Mouse (Mus musculus) splenic B cell, adult 2 months (primary cell): Measurements from ENCODE around the gene Ankrd44.

Experiments
- DNase-seq: peaks from one replicate; pipeline ENCODE4 v3.0.0-alpha.2; 2011; ENCODE audit warnings: low read depth, low spot score
- H3K27me3 ChIP-seq: 2 replicates; pipeline ENCODE4 v1.6.1; 2012; ENCODE audit warnings: mild to moderate bottlenecking, low read length, moderate library complexity, mixed read lengths; ENCODE audit not compliant: control insufficient read depth, poor library complexity, insufficient read depth, severe bottlenecking
- H3K36me3 ChIP-seq: 2 replicates; pipeline ENCODE4 v1.6.1; 2012; ENCODE audit warnings: mild to moderate bottlenecking, low read length, moderate library complexity, mixed read lengths; ENCODE audit not compliant: control insufficient read depth, poor library complexity, insufficient read depth, severe bottlenecking

Ankrd44 gene

DNA sequence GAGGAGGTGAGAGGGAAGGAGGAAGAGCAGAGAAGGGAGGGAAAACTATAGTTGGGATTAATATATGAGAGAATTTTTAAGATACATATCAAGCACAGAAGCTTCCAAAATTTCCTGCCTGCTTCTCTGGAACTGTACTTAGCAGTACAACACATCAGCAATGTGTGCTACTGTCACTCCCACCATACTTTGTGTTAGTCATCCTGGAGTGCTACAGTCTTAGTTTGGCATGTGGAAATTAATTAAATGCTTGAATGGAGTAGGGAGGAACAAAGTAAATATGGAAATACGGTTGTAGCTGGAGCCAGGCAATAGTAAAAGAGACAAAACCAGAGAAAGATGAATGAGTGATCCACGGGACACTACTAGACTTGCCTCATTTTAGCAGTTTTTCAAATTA is 330.0 kb downstream of the Ankrd44 start:
- no peak for DNase-seq
- no peaks in the 10 kb centered on the region for H3K27me3 ChIP-seq

More for the DNA sequence above, 330.0 kb downstream of the Ankrd44 start:
- H3K36me3 ChIP-seq = no peaks in the 10 kb centered on the region
